Mouse (Mus musculus) neural tube, embryonic 12.5 days (tissue): ENCODE data around the gene Mrpl11. TPM values are rescaled to one million over a fixed set of nuclear protein-coding genes. Genes with fewer than 3 reads are reported as not detected.
"Not testable (repeated sequence)": the region's sequence is repeated elsewhere in the genome, so short reads cannot be mapped to it uniquely, and the experiment has no call there.

Source experiments
- ATAC-seq: fragments of 200-750 bp; cut with Nextera tagmentation; 2 replicates; pipeline ENCODE4 v1.8.0; 2017; ENCODE audit warnings: low read depth, mild to moderate bottlenecking, moderate TSS enrichment, moderate library complexity; ENCODE audit not compliant: low FRiP score
- H3K27ac ChIP-seq: fragments of 300-500 bp; sonication (generic); 2 replicates; pipeline ENCODE4 v1.5.1; 2016
- H3K27me3 ChIP-seq: fragments of 300-500 bp; sonication (generic); replicated peaks from 2 replicates; pipeline ENCODE4 v1.6.1; 2016; ENCODE audit warnings: mild to moderate bottlenecking
- H3K36me3 ChIP-seq: fragments of 300-500 bp; sonication (generic); 2 replicates; pipeline ENCODE4 v1.6.1; 2016; ENCODE audit warnings: mild to moderate bottlenecking
- H3K4me1 ChIP-seq: fragments of 300-500 bp; sonication (generic); 2 replicates; pipeline ENCODE4 v1.6.1; 2016
- H3K4me2 ChIP-seq: fragments of 300-500 bp; sonication (generic); replicated peaks from 2 replicates; pipeline ENCODE4 v1.6.1; 2016; ENCODE audit warnings: mild to moderate bottlenecking
- H3K4me3 ChIP-seq: fragments of 300-500 bp; sonication (generic); 2 replicates; pipeline ENCODE4 v1.5.1; 2016
- H3K9ac ChIP-seq: fragments of 300-500 bp; sonication (generic); 2 replicates; pipeline ENCODE4 v1.6.1; 2016; ENCODE audit warnings: mild to moderate bottlenecking
- H3K9me3 ChIP-seq: fragments of 300-500 bp; sonication (generic); 2 replicates; pipeline ENCODE4 v1.6.1; 2016; ENCODE audit warnings: mild to moderate bottlenecking
- WGBS: fragments of 180-500 bp; shearing (Covaris S2); methylation state at CpG from one replicate; pipeline ENCODE4 v1.1.7; 2016; 5-methylcytosine and 5-hydroxymethylcytosine counted together
- polyA plus RNA-seq: library from polyadenylated mRNA; unstranded; fragments of >200 nt; fragmentation: Nextera tagmentation; extraction: Ambion mirVana; gene quantifications from 2 replicates; pipeline ENCODE4 v1.2.1, GENCODE M21; 2016

Mrpl11 gene
- polyA plus RNA-seq, 1 experiment from 2014 or later: 126 TPM

GRCm38 (mm10) chr19:4943253-4943588, 18.7 kb upstream of the Mrpl11 start:
- H3K4me2 ChIP-seq: peak overlapping the region; percentile 98
- no peaks in the 10 kb centered on the region for H3K9me3 ChIP-seq
- peaks cover 13% of the 10 kb centered on the region; the same call in 1 of the 2 replicates for H3K4me1 ChIP-seq
- H3K4me3 ChIP-seq: peak overlapping the region; percentile 66
- peak overlapping the region; percentile 73; the same call in 1 of the 2 replicates for H3K9ac ChIP-seq
- no peaks in the 10 kb centered on the region for H3K36me3 ChIP-seq
- peaks cover 18% of the 10 kb centered on the region; the same call in 1 of the 2 replicates for H3K27me3 ChIP-seq
- WGBS: 5% methylated on average over 13 of the region's 13 CpGs
- no peak overlapping the region for H3K27ac ChIP-seq
- ATAC-seq: no peak

- no peak for ATAC-seq
- Histone ChIP-seq H3K27me3 (peaks cover 18% of the 10 kb centered on the region; the same call in 1 of the 2 replicates), H3K4me2 (no peak overlapping the region), H3K4me3 (no peak overlapping the region), H3K9me3 (no peaks in the 10 kb centered on the region), H3K4me1 (peaks cover 13% of the 10 kb centered on the region; the same call in 1 of the 2 replicates), H3K9ac (no peak overlapping the region), H3K36me3 (no peaks in the 10 kb centered on the region), H3K27ac (no peak overlapping the region)
- WGBS: 40% methylated on average over 6 of the region's 6 CpGs
Measured at GRCm38 (mm10) chr19:4945540-4945939, 16.4 kb upstream of the Mrpl11 start.

- H3K9me3 ChIP-seq, ATAC-seq, H3K27ac ChIP-seq, H3K9ac ChIP-seq, H3K27me3 ChIP-seq, H3K4me1 ChIP-seq, H3K4me2 ChIP-seq, H3K36me3 ChIP-seq, H3K4me3 ChIP-seq: not testable (repeated sequence)
- 90% methylated on average over 9 of the region's 9 CpGs for WGBS
Measured at GRCm38 (mm10) chr19:4948641-4949040, 13.3 kb upstream of the Mrpl11 start.

- Histone ChIP-seq H3K4me1 (peaks cover 3% of the 10 kb centered on the region; the same call in 1 of the 2 replicates), H3K36me3 (peaks cover 34% of the 10 kb centered on the region), H3K27ac (no peak overlapping the region), H3K4me3 (no peak overlapping the region), H3K27me3 (no peaks in the 10 kb centered on the region), H3K9ac (no peak overlapping the region), H3K4me2 (no peak overlapping the region), H3K9me3 (no peaks in the 10 kb centered on the region)
- 87% methylated on average over 2 of the region's 2 CpGs for WGBS
- no peak for ATAC-seq
Measured at GRCm38 (mm10) chr19:4968236-4968635, 6.3 kb downstream of the Mrpl11 start.

- Histone ChIP-seq H3K4me2 (no peak overlapping the region), H3K9me3 (no peaks in the 10 kb centered on the region), H3K27me3 (peaks cover 40% of the 10 kb centered on the region), H3K36me3 (no peaks in the 10 kb centered on the region), H3K4me1 (no peaks in the 10 kb centered on the region), H3K27ac (no peak overlapping the region), H3K4me3 (no peak overlapping the region), H3K9ac (no peak overlapping the region)
- ATAC-seq: no peak
Measured at GRCm38 (mm10) chr19:4981767-4982166, 19.8 kb downstream of the Mrpl11 start.

GRCm38 (mm10) chr19:4989013-4989412, 27.1 kb downstream of the Mrpl11 start:
- Histone ChIP-seq H3K4me3 (peak overlapping the region; percentile 38; the same call in 1 of the 2 replicates), H3K9ac (no peak overlapping the region), H3K9me3 (no peaks in the 10 kb centered on the region), H3K27me3 (peaks cover 93% of the 10 kb centered on the region), H3K4me2 (peak overlapping the region; percentile 60), H3K36me3 (no peaks in the 10 kb centered on the region), H3K27ac (no peak overlapping the region), H3K4me1 (peaks cover 8% of the 10 kb centered on the region)
- ATAC-seq: no peak
- 3% methylated on average over 13 of the region's 13 CpGs for WGBS

- H3K9ac ChIP-seq: peak overlapping the region; percentile 48
Measured at GRCm38 (mm10) chr19:4989434-4990255, 27.7 kb downstream of the Mrpl11 start.

GRCm38 (mm10) chr19:4990256-4990625, 28.3 kb downstream of the Mrpl11 start, which contains the start of gene Npas4:
Npas4 (minus strand) TSS chr19:4990316.
- H3K9me3 ChIP-seq: no peaks in the 10 kb centered on the region
- peak within 1 kb of the TSS; percentile 48 for H3K9ac ChIP-seq
- 16% methylated on average over 4 of the region's 4 CpGs for WGBS
- H3K27ac ChIP-seq: no peak within 1 kb of the TSS
- H3K4me1 ChIP-seq: peaks cover 8% of the 10 kb centered on the region
- H3K4me3 ChIP-seq: peak within 1 kb of the TSS; percentile 38
- no peaks in the 10 kb centered on the region for H3K36me3 ChIP-seq
- ATAC-seq: no peak
- peak within 1 kb of the TSS; percentile 60 for H3K4me2 ChIP-seq
- peaks cover 80% of the 10 kb centered on the region for H3K27me3 ChIP-seq

More at GRCm38 (mm10) chr19:4989434-4990255, 27.7 kb downstream of the Mrpl11 start:
- Histone ChIP-seq H3K36me3 (no peaks in the 10 kb centered on the region), H3K4me2 (peak overlapping the region; percentile 60), H3K27me3 (peaks cover 86% of the 10 kb centered on the region), H3K27ac (no peak overlapping the region), H3K9me3 (no peaks in the 10 kb centered on the region), H3K4me1 (peaks cover 8% of the 10 kb centered on the region), H3K4me3 (peak overlapping the region; percentile 38)
- ATAC-seq: peak; percentile 50; the same call in 1 of the 2 replicates
- 15% methylated on average over 47 of the region's 47 CpGs for WGBS

- ATAC-seq: no peak
- H3K9ac ChIP-seq: 0 out of 2 replicates have a peak overlapping the region, but pooled peaks have one; percentile 13
- H3K9me3 ChIP-seq: no peaks in the 10 kb centered on the region
- 2% methylated on average over 20 of the region's 22 CpGs for WGBS
- no peak overlapping the region for H3K27ac ChIP-seq
- no peaks in the 10 kb centered on the region for H3K36me3 ChIP-seq
- peak overlapping the region; percentile 16 for H3K4me3 ChIP-seq
- H3K4me2 ChIP-seq: peak overlapping the region; percentile 60
- H3K27me3 ChIP-seq: peaks cover 76% of the 10 kb centered on the region
- peaks cover 8% of the 10 kb centered on the region for H3K4me1 ChIP-seq
Measured at GRCm38 (mm10) chr19:4990716-4991115, 28.8 kb downstream of the Mrpl11 start.

GRCm38 (mm10) chr19:4992371-4992770, 30.4 kb downstream of the Mrpl11 start:
- WGBS: 18% methylated on average over 8 of the region's 8 CpGs
- H3K4me1 ChIP-seq: peaks cover 8% of the 10 kb centered on the region

GRCm38 (mm10) chr19:4992904-4993303, 31.0 kb downstream of the Mrpl11 start:
- Histone ChIP-seq H3K9me3 (no peaks in the 10 kb centered on the region), H3K27me3 (peaks cover 58% of the 10 kb centered on the region), H3K9ac (no peak overlapping the region), H3K4me3 (no peak overlapping the region), H3K4me1 (peaks cover 8% of the 10 kb centered on the region), H3K27ac (no peak overlapping the region), H3K4me2 (no peak overlapping the region), H3K36me3 (no peaks in the 10 kb centered on the region)
- WGBS: 6% methylated on average over 9 of the region's 9 CpGs
- ATAC-seq: no peak

More at GRCm38 (mm10) chr19:4992371-4992770, 30.4 kb downstream of the Mrpl11 start:
- no peak overlapping the region for H3K9ac ChIP-seq
- H3K4me2 ChIP-seq: no peak overlapping the region
- H3K27ac ChIP-seq: no peak overlapping the region
- peaks cover 59% of the 10 kb centered on the region for H3K27me3 ChIP-seq
- H3K4me3 ChIP-seq: no peak overlapping the region
- H3K36me3 ChIP-seq: no peaks in the 10 kb centered on the region
- no peaks in the 10 kb centered on the region for H3K9me3 ChIP-seq
- ATAC-seq: no peak

- Histone ChIP-seq H3K9ac (no peak overlapping the region), H3K9me3 (no peaks in the 10 kb centered on the region), H3K4me2 (no peak overlapping the region), H3K27me3 (peaks cover 48% of the 10 kb centered on the region), H3K36me3 (no peaks in the 10 kb centered on the region), H3K4me3 (no peak overlapping the region), H3K27ac (no peak overlapping the region), H3K4me1 (peaks cover 8% of the 10 kb centered on the region)
- no peak for ATAC-seq
- 65% methylated on average over 5 of the region's 5 CpGs for WGBS
Measured at GRCm38 (mm10) chr19:4994043-4994442, 32.1 kb downstream of the Mrpl11 start.
